Mouse (Mus musculus) naive thymus-derived CD4-positive, alpha-beta T cell, adult 2 months (primary cell): ENCODE measurements around the gene Fbxl13.

Experiments used
- DNase-seq: peaks from one replicate; pipeline ENCODE4 v3.0.0-alpha.2; 2011; ENCODE audit warnings: low read depth

The Fbxl13 gene

GRCm38 (mm10) chr5:21574386-21575209 lies 70.8 kb downstream of the Fbxl13 start:
- DNase-seq, result no peak

GRCm38 (mm10) chr5:21572764-21573416 lies 72.5 kb downstream of the Fbxl13 start:
- no peak for DNase-seq

- no peak for DNase-seq
These were observed 77.7 kb downstream of the Fbxl13 start for GRCm38 (mm10) chr5:21567784-21568183.

GRCm38 (mm10) chr5:21565392-21566065 lies 79.9 kb downstream of the Fbxl13 start:
- no peak for DNase-seq

DNA sequence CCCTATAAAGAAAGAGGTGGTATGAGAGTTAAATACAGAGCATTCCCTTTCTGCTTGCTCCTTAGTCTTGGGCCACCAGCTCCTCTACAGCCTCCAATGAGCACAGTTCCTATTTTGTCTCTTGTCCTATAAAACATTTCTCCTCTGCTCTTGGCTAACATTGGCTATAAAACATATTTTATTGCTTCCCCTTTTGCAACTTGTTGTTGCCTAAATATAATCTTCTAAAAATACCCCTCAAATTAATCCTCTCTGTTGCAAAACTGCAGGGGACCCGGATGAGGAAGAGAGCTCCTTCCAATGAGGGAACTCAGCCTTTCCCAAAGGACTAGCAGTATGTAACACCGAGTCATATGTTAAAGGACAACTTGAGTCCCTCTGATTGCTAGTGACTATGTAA lies 81.5 kb downstream of the Fbxl13 start:
- DNase-seq, result no peak

DNA sequence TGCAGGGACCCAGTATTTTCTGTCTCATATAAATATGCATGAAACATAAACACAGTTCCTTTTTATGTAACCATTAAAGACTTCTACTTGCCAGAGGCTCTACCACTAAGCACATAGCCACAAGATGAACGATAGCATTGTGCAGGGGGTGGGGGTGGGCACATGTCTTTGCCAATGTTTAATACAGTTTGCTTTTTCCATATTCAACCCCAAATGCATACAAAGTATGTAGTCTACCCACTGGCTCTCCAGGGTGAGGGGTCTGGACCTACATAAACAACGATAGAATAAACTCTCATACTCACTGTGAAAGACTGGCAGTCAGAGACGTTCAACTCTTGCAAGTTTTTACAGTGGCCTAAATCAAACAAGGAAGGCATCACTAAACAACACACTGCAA lies 88.9 kb downstream of the Fbxl13 start:
- no peak for DNase-seq

DNA sequence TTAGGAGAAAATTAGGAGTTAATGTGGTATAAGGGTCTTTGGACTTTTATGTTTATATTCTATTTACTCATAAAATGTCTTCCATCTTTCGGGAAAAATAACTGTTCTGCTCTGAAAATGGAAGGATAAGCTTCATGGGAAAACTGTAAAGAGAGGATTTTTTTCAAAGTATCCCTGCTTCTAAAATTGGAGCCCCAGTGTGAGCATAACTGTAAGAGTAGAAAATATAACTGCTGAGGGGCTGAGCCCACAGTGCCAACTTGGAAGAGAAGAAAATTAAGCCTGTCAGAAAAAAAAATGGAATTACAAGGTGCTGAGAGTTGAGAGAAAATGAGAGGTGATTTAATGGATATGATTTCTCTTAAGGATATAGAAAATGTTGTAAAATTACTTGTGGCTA lies 90.7 kb downstream of the Fbxl13 start:
- no peak for DNase-seq

DNA sequence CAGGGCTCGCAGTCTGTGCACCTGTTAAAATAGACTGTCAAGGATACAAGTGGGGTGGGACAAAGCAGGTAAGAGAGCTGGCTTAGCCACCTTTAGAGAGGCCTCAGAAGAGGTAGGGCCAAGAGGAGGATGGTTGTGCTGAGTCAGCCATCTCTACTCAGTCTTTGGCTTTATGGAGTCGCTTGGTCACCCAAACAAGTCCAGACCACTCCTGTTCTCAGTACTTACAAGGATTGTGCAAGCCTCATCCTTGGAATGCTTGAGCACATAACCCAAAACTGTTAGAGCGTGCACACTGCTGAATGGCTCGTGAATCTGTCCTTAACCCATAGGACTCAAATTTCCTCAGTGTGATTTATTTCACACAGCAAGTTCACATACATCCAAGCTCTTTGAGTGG lies 91.7 kb downstream of the Fbxl13 start:
- no peak for DNase-seq

- DNase-seq, result no peak
These were observed 98.4 kb downstream of the Fbxl13 start for GRCm38 (mm10) chr5:21547005-21547404.

DNA sequence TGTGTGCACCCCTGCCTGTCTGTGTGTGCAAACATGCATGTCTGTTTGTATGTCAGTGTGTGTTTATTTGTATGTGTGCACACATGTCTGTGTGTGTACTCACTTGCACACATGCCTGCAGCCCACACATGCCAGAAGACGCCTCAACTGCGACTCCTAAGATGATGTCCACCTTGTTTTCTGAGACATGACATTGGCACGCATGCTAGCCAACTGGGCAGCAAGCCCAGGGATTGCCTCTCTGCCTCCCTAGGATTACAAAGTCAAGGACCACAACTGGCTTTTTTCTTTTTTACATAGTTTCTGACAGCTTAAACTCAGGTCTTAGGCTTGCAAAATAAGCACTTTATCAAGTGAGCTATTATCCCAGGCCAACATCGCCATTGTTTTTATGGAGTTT lies 99.6 kb downstream of the Fbxl13 start:
- no peak for DNase-seq

- DNase-seq, result no peak
These were observed 100.2 kb downstream of the Fbxl13 start for GRCm38 (mm10) chr5:21545227-21545626.

GRCm38 (mm10) chr5:21544821-21545220 lies 100.6 kb downstream of the Fbxl13 start:
- no peak for DNase-seq

DNA sequence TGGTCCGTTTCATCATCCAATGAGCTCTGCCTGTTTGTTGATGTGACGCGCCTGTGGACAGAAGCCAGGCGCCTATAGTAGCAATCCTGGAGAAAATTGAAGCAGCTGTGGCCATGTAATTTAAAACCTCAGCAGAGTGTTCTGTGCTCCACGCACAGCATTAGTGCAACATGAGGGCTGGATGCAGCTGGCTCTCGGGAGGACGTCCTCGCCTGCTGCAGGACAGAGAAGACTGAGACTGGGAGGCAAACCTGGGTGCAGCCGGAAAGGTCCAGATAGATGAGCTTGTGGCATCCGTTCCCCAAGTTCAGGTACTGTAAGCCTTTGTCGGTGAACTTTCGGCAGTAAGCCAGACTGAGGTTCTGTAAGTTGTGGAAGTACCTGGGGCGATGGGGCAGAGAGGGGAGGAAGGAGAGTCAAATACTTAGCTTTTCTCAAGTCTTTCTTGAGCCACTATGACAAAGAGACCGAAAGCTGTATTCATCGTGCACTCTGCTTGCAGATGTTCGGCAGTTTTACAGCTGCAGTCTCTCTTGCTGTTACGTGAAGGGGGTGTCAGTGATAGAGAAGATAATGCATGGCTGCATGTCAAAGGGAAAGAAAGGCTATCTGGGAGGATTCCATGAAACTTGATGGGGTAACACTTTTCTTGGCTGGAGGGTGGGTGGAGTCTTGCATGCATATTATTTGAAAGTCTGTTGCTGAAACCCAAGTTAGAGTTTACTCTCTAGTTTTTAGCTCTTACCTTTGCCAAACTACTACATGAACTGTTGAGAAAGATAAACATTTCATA lies 101.8 kb downstream of the Fbxl13 start, which contains the start of gene Lrrc17:
Lrrc17 (plus strand) TSS at position 151 of the 793 bp plus-strand sequence.
- no peak for DNase-seq

DNA sequence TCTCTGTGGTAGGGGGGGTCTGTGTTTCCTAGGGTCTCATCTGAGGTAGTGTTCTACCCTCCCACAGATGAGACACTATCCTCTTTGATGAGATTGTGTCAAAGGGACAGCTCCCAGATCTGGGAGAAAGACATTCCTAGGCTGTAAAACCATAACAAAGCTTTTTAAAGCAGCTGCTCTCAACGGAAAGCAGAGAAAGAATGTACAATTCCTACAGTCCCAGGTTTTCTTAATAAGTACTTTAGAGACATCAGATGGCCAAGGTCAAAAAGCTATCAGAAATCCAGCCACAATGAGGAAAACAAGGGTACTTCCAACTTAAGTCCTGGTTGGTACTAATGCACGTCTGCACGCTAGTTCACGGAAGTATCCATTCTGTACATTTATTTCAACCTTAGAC lies 103.2 kb downstream of the Fbxl13 start:
- DNase-seq, result no peak

GRCm38 (mm10) chr5:21532921-21533320 lies 112.5 kb downstream of the Fbxl13 start:
- no peak for DNase-seq

DNA sequence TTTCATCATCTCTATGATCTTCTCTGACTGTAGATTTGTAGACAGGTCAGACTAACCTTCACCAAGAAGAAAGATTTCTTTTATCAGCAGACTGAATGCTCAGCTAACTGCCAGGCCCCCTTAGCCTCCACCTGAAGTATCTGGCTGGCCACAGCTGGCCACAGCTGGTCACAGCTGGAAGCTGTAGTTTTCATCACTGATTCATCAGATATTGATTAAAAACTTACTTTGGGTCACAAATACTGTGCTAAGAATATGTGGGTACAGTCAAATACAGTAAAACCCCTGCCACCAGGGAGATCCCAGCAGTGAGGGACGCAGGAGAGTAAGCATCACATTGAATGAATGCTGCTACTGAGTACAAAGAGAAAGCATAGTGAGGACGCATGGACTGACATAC lies 113.3 kb downstream of the Fbxl13 start:
- DNase-seq, result no peak

DNA sequence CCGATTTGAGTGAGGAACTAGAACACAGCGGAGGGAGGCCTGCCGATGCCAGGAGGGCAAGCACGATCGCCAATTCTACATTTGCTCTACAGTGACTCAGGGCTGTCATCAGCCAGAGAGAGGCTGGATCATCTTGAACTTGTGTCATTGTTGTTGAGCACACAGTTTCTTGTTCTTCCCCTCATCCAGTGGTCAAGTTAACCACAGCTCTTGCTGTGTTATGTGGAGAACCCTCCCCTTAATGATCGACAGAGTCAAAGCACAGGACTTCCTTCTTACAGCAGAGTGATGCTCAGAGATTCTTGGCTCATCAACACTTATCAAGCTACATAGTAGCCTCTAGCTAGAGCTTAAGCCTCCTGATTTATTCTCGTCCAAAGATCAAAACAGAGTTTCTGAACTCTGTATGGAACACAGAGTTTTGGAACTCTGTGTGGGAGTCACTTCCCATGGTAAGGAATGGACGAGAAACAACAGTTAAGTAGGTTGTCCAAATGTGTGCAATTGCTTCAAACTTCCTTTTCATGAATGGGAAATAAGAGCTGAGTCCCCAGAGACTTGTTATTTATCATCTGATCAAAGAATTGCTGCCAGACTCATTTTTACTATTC lies 116.2 kb downstream of the Fbxl13 start:
- DNase-seq, result no peak

GRCm38 (mm10) chr5:21528068-21528842 lies 117.2 kb downstream of the Fbxl13 start:
- DNase-seq, result no peak

- DNase-seq, result no peak
These were observed 117.9 kb downstream of the Fbxl13 start for GRCm38 (mm10) chr5:21527488-21527911.

DNA sequence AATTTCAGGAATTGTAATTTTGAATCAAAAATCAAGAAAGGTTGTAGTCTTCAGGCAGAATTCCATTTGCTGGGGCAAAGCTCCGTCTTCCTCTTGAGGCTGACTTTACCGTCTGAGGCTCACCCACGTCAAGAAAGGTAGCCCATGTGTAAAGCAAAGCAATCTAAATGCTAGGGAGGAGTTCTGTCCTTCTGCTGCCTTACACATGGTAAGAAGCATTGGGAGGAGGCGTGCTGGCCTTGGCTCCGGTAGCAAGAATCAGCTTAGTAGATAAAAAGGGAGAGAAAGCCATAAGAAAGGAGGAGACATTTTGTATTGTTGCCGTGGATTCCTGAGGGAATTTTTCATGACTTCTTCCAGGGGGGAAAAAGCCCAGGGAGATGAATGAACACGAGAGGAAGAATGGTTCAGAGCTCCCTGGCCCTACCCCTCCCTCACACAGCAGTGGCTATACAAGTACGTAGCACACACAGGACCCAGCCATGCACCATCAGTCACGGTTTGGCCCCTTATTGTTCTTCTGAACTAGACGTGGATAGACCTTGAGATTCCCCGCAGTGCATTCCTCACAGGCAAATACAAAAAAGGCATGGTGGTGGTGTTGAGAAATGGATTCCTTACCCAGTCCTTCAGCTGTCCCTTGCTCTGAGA lies 118.5 kb downstream of the Fbxl13 start:
- DNase-seq, result no peak
